Mouse (Mus musculus) intestine, postnatal 0 days (tissue): ENCODE data around the gene Ect2l. TPM values are rescaled to one million over a fixed set of nuclear protein-coding genes. Genes with fewer than 3 reads are reported as not detected.

Experiments used
- ATAC-seq: fragments of 200-750 bp; cut with Nextera tagmentation; 2 replicates; pipeline ENCODE4 v1.8.0; 2017; ENCODE audit warnings: mild to moderate bottlenecking, moderate TSS enrichment, moderate library complexity
- H3K27ac ChIP-seq: fragments of 300-500 bp; sonication (generic); 2 replicates; pipeline ENCODE4 v1.5.1; 2014; ENCODE audit warnings: mild to moderate bottlenecking, low read depth, low read length, moderate library complexity
- H3K27me3 ChIP-seq: fragments of 300-500 bp; sonication (generic); replicated peaks from 2 replicates; pipeline ENCODE4 v1.6.1; 2014; ENCODE audit warnings: low read length, mixed read lengths; ENCODE audit not compliant: control insufficient read depth, insufficient read depth
- H3K36me3 ChIP-seq: fragments of 300-500 bp; sonication (generic); 2 replicates; pipeline ENCODE4 v1.6.1; 2014; ENCODE audit warnings: mild to moderate bottlenecking, moderate library complexity; ENCODE audit not compliant: control insufficient read depth, insufficient read depth
- H3K4me1 ChIP-seq: fragments of 300-500 bp; sonication (generic); replicated peaks from 2 replicates; pipeline ENCODE4 v1.6.1; 2014; ENCODE audit warnings: antibody characterized with exemption, low read length, mixed read lengths; ENCODE audit not compliant: control insufficient read depth, insufficient read depth
- H3K4me2 ChIP-seq: fragments of 300-500 bp; sonication (generic); replicated peaks from 2 replicates; pipeline ENCODE4 v1.6.1; 2014; ENCODE audit warnings: low read depth, mild to moderate bottlenecking, moderate library complexity
- H3K4me3 ChIP-seq: fragments of 300-500 bp; sonication (generic); 2 replicates; pipeline ENCODE4 v1.5.1; 2014; ENCODE audit warnings: low read depth, low read length
- H3K9ac ChIP-seq: fragments of 300-500 bp; sonication (generic); 2 replicates; pipeline ENCODE4 v1.6.1; 2014; ENCODE audit warnings: mild to moderate bottlenecking, low read depth, low read length
- H3K9me3 ChIP-seq: fragments of 300-500 bp; sonication (generic); 2 replicates; pipeline ENCODE4 v1.6.1; 2016; ENCODE audit warnings: mixed run types; ENCODE audit not compliant: control insufficient read depth
- CTCF ChIP-seq: sonication (generic); IDR thresholded peaks from 2 replicates; pipeline ENCODE4 v1.5.1; 2016; ENCODE audit warnings: low read depth, mild to moderate bottlenecking, control low read depth, antibody characterized with exemption, moderate library complexity
- WGBS: fragments of 180-500 bp; shearing (Covaris S2); extraction: QIAGEN DNeasy Blood & Tissue Kit; methylation state at CpG from one replicate; pipeline ENCODE4 v1.1.7; 2014; 5-methylcytosine and 5-hydroxymethylcytosine counted together
- polyA plus RNA-seq: library from polyadenylated mRNA; unstranded; fragments of >200 nt; fragmentation: Nextera tagmentation; extraction: Ambion mirVana; gene quantifications from 2 replicates; pipeline ENCODE4 v1.2.1, GENCODE M21; 2015

Gene Ect2l
- polyA plus RNA-seq, 1 experiment from 2014 or later, result 0.35 TPM

DNA sequence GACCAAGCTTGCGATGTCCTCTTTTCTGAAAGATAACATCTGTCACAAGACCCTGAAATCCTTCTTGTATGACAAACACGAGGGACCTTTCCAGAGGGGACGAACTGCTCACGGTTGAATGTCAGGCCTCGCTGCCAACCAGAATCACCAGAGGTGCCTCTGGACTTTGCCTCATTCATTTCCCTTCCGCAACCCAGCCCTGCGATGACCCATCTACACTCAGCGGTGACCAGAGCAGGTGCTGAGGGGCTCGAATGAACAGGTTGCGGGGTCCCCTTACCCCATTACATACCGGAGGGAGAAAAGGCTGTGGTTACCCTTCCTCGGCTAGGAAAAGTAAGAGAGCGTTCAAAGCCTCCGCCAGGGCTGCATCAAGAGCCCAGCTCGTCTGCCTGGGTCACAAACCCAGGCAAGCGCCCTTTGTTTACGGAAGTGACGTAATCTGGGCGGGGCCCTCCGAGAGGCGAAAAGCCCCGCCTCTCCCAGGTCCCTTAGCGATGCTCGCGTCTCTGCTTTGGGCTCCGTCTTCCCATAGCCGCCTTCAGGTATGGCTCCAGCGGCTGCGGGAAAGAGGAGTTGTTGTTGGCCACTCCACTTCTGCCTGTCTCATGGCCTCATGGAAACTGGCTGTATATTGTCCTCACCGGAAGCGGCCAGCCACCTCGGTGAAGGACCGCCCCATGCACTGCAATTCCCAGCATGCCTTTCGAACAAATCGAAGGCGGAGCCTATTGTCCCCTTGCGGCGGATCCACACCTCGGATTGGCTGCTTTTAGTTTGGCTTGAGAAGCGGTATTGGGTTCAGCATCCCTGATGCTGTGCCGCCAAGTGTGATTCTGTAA is 24.1 kb upstream of the Ect2l start, which contains the start of gene Ccdc28a:
Gene Ccdc28a, minus strand, starts transcription at position 439 of the 842 bp plus-strand sequence.
- peak; percentile 97 for ATAC-seq

GRCm38 (mm10) chr10:18233891-18234290 is 23.2 kb upstream of the Ect2l start:
- Histone ChIP-seq H3K36me3 (no peaks in the 10 kb centered on the region), H3K4me2 (peak overlapping the region; percentile 60), H3K27me3 (no peaks in the 10 kb centered on the region), H3K9ac (no peak overlapping the region), H3K4me3 (peak overlapping the region; percentile 84), H3K4me1 (0 out of 2 replicates have a peak, but pooled peaks cover 5% of the 10 kb centered on the region), H3K9me3 (no peaks in the 10 kb centered on the region), H3K27ac (no peak overlapping the region; the same call in 1 of the 2 replicates)
- WGBS, result 46% methylated on average over 3 of the region's 3 CpGs
- TF ChIP-seq CTCF, result peak; percentile 52
- ATAC-seq, result no peak

More for the DNA sequence above, 24.1 kb upstream of the Ect2l start, which contains the start of gene Ccdc28a:
- WGBS, result 2% methylated on average over 41 of the region's 41 CpGs
- peak within 1 kb of the TSS; percentile 28 for H3K9ac ChIP-seq
- 0 out of 2 replicates have a peak, but pooled peaks cover 5% of the 10 kb centered on the region for H3K4me1 ChIP-seq
- H3K4me3 ChIP-seq, result peak within 1 kb of the TSS; percentile 84
- peak within 1 kb of the TSS; percentile 67 for H3K27ac ChIP-seq
- H3K36me3 ChIP-seq, result no peaks in the 10 kb centered on the region
- peak; percentile 42 for TF ChIP-seq CTCF
- H3K4me2 ChIP-seq, result peak within 1 kb of the TSS; percentile 60
- no peaks in the 10 kb centered on the region for H3K9me3 ChIP-seq
- H3K27me3 ChIP-seq, result no peaks in the 10 kb centered on the region

DNA sequence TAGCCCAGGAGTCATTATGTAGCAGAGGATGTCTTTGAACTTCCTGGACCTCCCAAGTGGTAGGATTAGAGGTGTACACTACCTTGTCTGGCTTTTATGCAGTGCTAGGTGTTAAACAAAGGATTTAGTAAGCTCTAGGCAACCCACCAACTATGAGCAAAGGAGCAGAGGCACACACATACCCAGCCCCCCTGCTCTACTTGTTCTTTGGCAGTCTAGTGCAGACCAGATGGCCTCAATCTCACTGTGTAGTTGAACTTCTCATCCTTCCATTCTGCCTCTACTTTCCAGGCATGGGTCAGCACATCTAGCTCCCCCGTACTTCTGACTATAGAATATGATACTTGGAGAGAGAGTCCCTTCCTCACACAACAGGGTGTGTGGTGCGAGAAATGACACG is 13.7 kb upstream of the Ect2l start:
- Histone ChIP-seq H3K4me2 (no peak overlapping the region), H3K36me3 (peaks cover under 1% of the 10 kb centered on the region; the same call in 1 of the 2 replicates), H3K4me1 (no peaks in the 10 kb centered on the region), H3K9me3 (no peaks in the 10 kb centered on the region), H3K27ac (no peak overlapping the region), H3K27me3 (no peaks in the 10 kb centered on the region), H3K4me3 (no peak overlapping the region), H3K9ac (no peak overlapping the region)
- TF ChIP-seq CTCF, result no peak
- ATAC-seq, result no peak
- 87% methylated on average over 3 of the region's 3 CpGs for WGBS

- Histone ChIP-seq H3K36me3 (peaks cover 10% of the 10 kb centered on the region), H3K4me2 (no peak overlapping the region), H3K9me3 (no peaks in the 10 kb centered on the region), H3K27me3 (no peaks in the 10 kb centered on the region), H3K27ac (no peak overlapping the region), H3K9ac (no peak overlapping the region), H3K4me1 (no peaks in the 10 kb centered on the region), H3K4me3 (no peak overlapping the region)
- WGBS, result 76% methylated on average over 10 of the region's 10 CpGs
- no peak for TF ChIP-seq CTCF
- ATAC-seq, result no peak
Observed at GRCm38 (mm10) chr10:18219351-18219750, 8.7 kb upstream of the Ect2l start.

DNA sequence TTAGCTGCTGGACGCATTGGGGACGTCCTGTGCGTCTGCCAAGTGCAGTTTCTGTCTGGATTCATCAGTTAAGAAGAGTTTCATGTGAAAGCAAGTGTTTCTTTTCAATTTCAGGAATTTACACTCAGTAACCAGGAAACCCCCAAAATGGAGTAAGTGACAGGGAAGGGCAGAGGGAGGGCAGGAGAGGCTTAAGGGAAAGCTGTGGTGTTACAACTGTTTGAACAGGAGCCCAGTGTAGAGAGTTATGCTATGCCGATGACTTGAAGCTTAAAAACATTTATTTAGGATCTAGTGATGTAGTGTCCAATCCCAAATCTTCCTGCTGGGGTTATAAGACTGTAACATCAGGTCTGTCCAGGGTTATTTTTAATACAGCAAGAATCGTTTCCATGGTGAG is 3.4 kb upstream of the Ect2l start:
- H3K36me3 ChIP-seq, result peaks cover 10% of the 10 kb centered on the region
- no peaks in the 10 kb centered on the region for H3K27me3 ChIP-seq
- no peak overlapping the region for H3K27ac ChIP-seq
- 67% methylated on average over 5 of the region's 5 CpGs for WGBS
- no peak overlapping the region for H3K9ac ChIP-seq
- H3K4me3 ChIP-seq, result no peak overlapping the region
- no peaks in the 10 kb centered on the region for H3K9me3 ChIP-seq
- no peak overlapping the region for H3K4me2 ChIP-seq
- ATAC-seq, result no peak
- TF ChIP-seq CTCF, result no peak
- no peaks in the 10 kb centered on the region; the same call in 1 of the 2 replicates for H3K4me1 ChIP-seq

DNA sequence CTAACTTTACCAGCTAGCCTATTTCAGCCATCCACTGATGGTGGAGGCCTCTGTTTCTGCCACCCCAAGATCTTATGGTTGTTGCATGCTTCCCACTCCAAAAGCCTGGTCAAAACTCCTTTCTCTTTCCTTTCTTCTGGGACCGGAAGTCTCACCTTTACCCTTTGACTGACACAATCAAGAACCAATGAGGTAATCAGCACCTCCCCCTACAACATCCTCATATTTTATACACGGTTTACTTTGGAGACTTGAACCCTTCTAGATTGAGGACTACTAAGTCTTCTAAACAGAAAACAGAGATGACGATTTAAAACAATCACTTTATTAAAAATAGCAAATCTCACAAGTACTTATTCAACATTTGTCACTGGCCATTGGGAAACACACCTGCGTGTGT is 2.7 kb upstream of the Ect2l start:
- Histone ChIP-seq H3K36me3 (peaks cover 6% of the 10 kb centered on the region; the same call in 1 of the 2 replicates), H3K9me3 (no peaks in the 10 kb centered on the region), H3K4me3 (no peak overlapping the region), H3K4me1 (no peaks in the 10 kb centered on the region; the same call in 1 of the 2 replicates), H3K27me3 (no peaks in the 10 kb centered on the region), H3K4me2 (no peak overlapping the region), H3K27ac (no peak overlapping the region), H3K9ac (no peak overlapping the region)
- ATAC-seq, result no peak
- 72% methylated on average over 4 of the region's 4 CpGs for WGBS
- TF ChIP-seq CTCF, result no peak
